Mouse (Mus musculus): Measurements from ENCODE around the gene Srp9. TPM values are rescaled to one million over a fixed set of nuclear protein-coding genes. Genes with fewer than 3 reads are reported as not detected.

The Srp9 gene
- polyA plus RNA-seq, 1 experiment: 2.7 TPM

- TF ChIP-seq TAL1 (IDR thresholded peaks at IDR 0.05; ENCODE audit: low read length) (no peak), GATA1 (IDR thresholded peaks at IDR 0.05; ENCODE audit: low read length) (no peak)
- Histone ChIP-seq H3K4me3 (replicated peaks) (no peak overlapping the region), H3K36me3 (ENCODE audit: control insufficient read depth) (peaks cover 51% of the 10 kb centered on the region), H3K27me3 (ENCODE audit: control insufficient read depth) (no peaks in the 10 kb centered on the region), H3K9me3 (ENCODE audit: control insufficient read depth, low read length) (no peaks in the 10 kb centered on the region), H3K4me1 (ENCODE audit: control insufficient read depth) (peaks cover 13% of the 10 kb centered on the region)
These were observed 6.3 kb downstream of the Srp9 start for GRCm38 (mm10) chr1:182130830-182131229.

- Histone ChIP-seq H3K4me1 (ENCODE audit: control insufficient read depth) (peaks cover 5% of the 10 kb centered on the region), H3K9me3 (ENCODE audit: control insufficient read depth, low read length) (no peaks in the 10 kb centered on the region), H3K36me3 (ENCODE audit: control insufficient read depth) (peaks cover 7% of the 10 kb centered on the region), H3K4me3 (replicated peaks) (no peak overlapping the region), H3K27me3 (ENCODE audit: control insufficient read depth) (no peaks in the 10 kb centered on the region)
- no peak for TF ChIP-seq GATA1 (IDR thresholded peaks at IDR 0.05; ENCODE audit: low read length)
- TF ChIP-seq TAL1 (IDR thresholded peaks at IDR 0.05; ENCODE audit: low read length): no peak
These were observed 12.9 kb downstream of the Srp9 start for GRCm38 (mm10) chr1:182137204-182138125.

- peaks cover 3% of the 10 kb centered on the region; the same call in 1 of the 2 replicates for H3K36me3 ChIP-seq (ENCODE audit: control insufficient read depth)
- no peak for TF ChIP-seq GATA1 (IDR thresholded peaks at IDR 0.05; ENCODE audit: low read length)
- TF ChIP-seq TAL1 (IDR thresholded peaks at IDR 0.05; ENCODE audit: low read length): no peak
- H3K27me3 ChIP-seq (ENCODE audit: control insufficient read depth): no peaks in the 10 kb centered on the region
- H3K9me3 ChIP-seq (ENCODE audit: control insufficient read depth, low read length): no peaks in the 10 kb centered on the region
- H3K4me1 ChIP-seq (ENCODE audit: control insufficient read depth): peaks cover 5% of the 10 kb centered on the region
- H3K4me3 ChIP-seq (replicated peaks): no peak overlapping the region
These were observed 13.6 kb downstream of the Srp9 start for GRCm38 (mm10) chr1:182138172-182138571.

GRCm38 (mm10) chr1:182139937-182140336 lies 15.4 kb downstream of the Srp9 start:
- H3K4me1 ChIP-seq (ENCODE audit: control insufficient read depth): peaks cover 5% of the 10 kb centered on the region
- no peak for TF ChIP-seq TAL1 (IDR thresholded peaks at IDR 0.05; ENCODE audit: low read length)
- TF ChIP-seq GATA1 (IDR thresholded peaks at IDR 0.05; ENCODE audit: low read length): no peak
- H3K27me3 ChIP-seq (ENCODE audit: control insufficient read depth): no peaks in the 10 kb centered on the region
- H3K36me3 ChIP-seq (ENCODE audit: control insufficient read depth): no peaks in the 10 kb centered on the region
- no peak overlapping the region for H3K4me3 ChIP-seq (replicated peaks)
- H3K9me3 ChIP-seq (ENCODE audit: control insufficient read depth, low read length): no peaks in the 10 kb centered on the region

GRCm38 (mm10) chr1:182140370-182140769 lies 15.8 kb downstream of the Srp9 start:
- H3K4me3 ChIP-seq (replicated peaks): no peak overlapping the region
- no peak for TF ChIP-seq GATA1 (IDR thresholded peaks at IDR 0.05; ENCODE audit: low read length)
- no peak for TF ChIP-seq TAL1 (IDR thresholded peaks at IDR 0.05; ENCODE audit: low read length)
- H3K9me3 ChIP-seq (ENCODE audit: control insufficient read depth, low read length): no peaks in the 10 kb centered on the region
- H3K27me3 ChIP-seq (ENCODE audit: control insufficient read depth): no peaks in the 10 kb centered on the region
- H3K36me3 ChIP-seq (ENCODE audit: control insufficient read depth): no peaks in the 10 kb centered on the region
- H3K4me1 ChIP-seq (ENCODE audit: control insufficient read depth): peaks cover 5% of the 10 kb centered on the region

- no peak for TF ChIP-seq GATA1 (IDR thresholded peaks at IDR 0.05; ENCODE audit: low read length)
- no peak for TF ChIP-seq TAL1 (IDR thresholded peaks at IDR 0.05; ENCODE audit: low read length)
- H3K4me1 ChIP-seq (ENCODE audit: control insufficient read depth): peaks cover 5% of the 10 kb centered on the region
- no peak overlapping the region for H3K4me3 ChIP-seq (replicated peaks)
- no peaks in the 10 kb centered on the region for H3K36me3 ChIP-seq (ENCODE audit: control insufficient read depth)
- H3K9me3 ChIP-seq (ENCODE audit: control insufficient read depth, low read length): no peaks in the 10 kb centered on the region
- no peaks in the 10 kb centered on the region for H3K27me3 ChIP-seq (ENCODE audit: control insufficient read depth)
These were observed 18.2 kb downstream of the Srp9 start for GRCm38 (mm10) chr1:182142725-182143124.

- Histone ChIP-seq H3K4me3 (replicated peaks) (no peak overlapping the region), H3K36me3 (ENCODE audit: control insufficient read depth) (no peaks in the 10 kb centered on the region), H3K9me3 (ENCODE audit: control insufficient read depth, low read length) (no peaks in the 10 kb centered on the region), H3K4me1 (ENCODE audit: control insufficient read depth) (peaks cover 5% of the 10 kb centered on the region), H3K27me3 (ENCODE audit: control insufficient read depth) (no peaks in the 10 kb centered on the region)
- no peak for TF ChIP-seq TAL1 (IDR thresholded peaks at IDR 0.05; ENCODE audit: low read length)
- TF ChIP-seq GATA1 (IDR thresholded peaks at IDR 0.05; ENCODE audit: low read length): no peak
These were observed 18.8 kb downstream of the Srp9 start for GRCm38 (mm10) chr1:182143288-182143687.

GRCm38 (mm10) chr1:182145546-182145945 lies 21.0 kb downstream of the Srp9 start:
- Histone ChIP-seq H3K4me1 (ENCODE audit: control insufficient read depth) (no peaks in the 10 kb centered on the region), H3K9me3 (ENCODE audit: control insufficient read depth, low read length) (no peaks in the 10 kb centered on the region), H3K36me3 (ENCODE audit: control insufficient read depth) (no peaks in the 10 kb centered on the region), H3K27me3 (ENCODE audit: control insufficient read depth) (no peaks in the 10 kb centered on the region), H3K4me3 (replicated peaks) (no peak overlapping the region)
- TF ChIP-seq TAL1 (IDR thresholded peaks at IDR 0.05; ENCODE audit: low read length) (no peak), GATA1 (IDR thresholded peaks at IDR 0.05; ENCODE audit: low read length) (no peak)

- no peaks in the 10 kb centered on the region for H3K4me1 ChIP-seq (ENCODE audit: control insufficient read depth)
- TF ChIP-seq TAL1 (IDR thresholded peaks at IDR 0.05; ENCODE audit: low read length): no peak
- TF ChIP-seq GATA1 (IDR thresholded peaks at IDR 0.05; ENCODE audit: low read length): no peak
- no peaks in the 10 kb centered on the region for H3K27me3 ChIP-seq (ENCODE audit: control insufficient read depth)
- H3K9me3 ChIP-seq (ENCODE audit: control insufficient read depth, low read length): no peaks in the 10 kb centered on the region
- no peak overlapping the region for H3K4me3 ChIP-seq (replicated peaks)
- H3K36me3 ChIP-seq (ENCODE audit: control insufficient read depth): no peaks in the 10 kb centered on the region
These were observed 24.5 kb downstream of the Srp9 start for GRCm38 (mm10) chr1:182148864-182149514.
